ENCODE assay signal across 9 mouse cellular contexts in the genomic region with DNA sequence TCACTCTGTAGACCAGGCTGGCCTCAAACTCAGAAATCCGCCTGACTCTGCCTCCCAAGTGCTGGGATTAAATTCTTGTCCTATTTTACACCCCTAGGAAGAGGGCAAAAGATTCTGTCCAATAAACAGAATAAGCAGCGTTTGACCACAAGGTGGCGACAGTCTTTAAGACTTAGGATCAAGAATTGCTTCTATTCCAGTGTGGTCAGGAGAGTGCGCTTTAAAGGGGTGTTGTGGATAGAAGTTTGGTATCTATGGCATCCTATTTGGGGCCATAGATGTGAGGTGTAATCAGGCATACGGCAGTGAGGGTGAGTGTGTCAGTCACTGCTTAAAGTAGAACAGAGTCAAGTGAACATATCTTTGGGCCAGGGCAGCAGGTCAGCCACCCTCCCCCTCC. TPM values are rescaled to one million over a fixed set of nuclear protein-coding genes. Genes with fewer than 3 reads are reported as not detected.
DNase-seq lines count a peak whose midpoint lies in the region; ATAC-seq lines count a peak whose summit lies in the region.
"Had no signal": no experiment of that assay in that cellular context is flagged by ENCODE, and none has a peak within 500 bp of the region (broad histone marks: within the 10 kb centered on the region; RNA-seq: fewer than 3 reads in every experiment).

No protein-coding gene starts in this region.

- no peak overlapping the region for H3K27ac ChIP-seq in limb, embryonic 11.5 days (replicated peaks; ENCODE audit: low read depth, low read length)
- H3K27ac ChIP-seq: heart, embryonic 13.5 days had no signal

- no peaks in the 10 kb centered on the region for H3K4me1 ChIP-seq in limb, embryonic 11.5 days (ENCODE audit: control insufficient read depth, insufficient read depth, low read length)

- ATAC-seq in limb, embryonic 11.5 days (ENCODE audit: insufficient number of reproducible peaks, low FRiP score, low TSS enrichment, low read depth), result no peak

- no peak overlapping the region for H3K4me2 ChIP-seq in limb, embryonic 11.5 days (ENCODE audit: low read depth, severe bottlenecking)
- H3K4me2 ChIP-seq: heart, embryonic 13.5 days had no signal

- 33% methylated on average over 5 of the region's 5 CpGs for WGBS in limb, embryonic 11.5 days

- no peak overlapping the region for H3K4me3 ChIP-seq in limb, embryonic 11.5 days (ENCODE audit: low read depth, low read length)
- H3K4me3 ChIP-seq: heart, embryonic 13.5 days had no signal

- no peak overlapping the region for H3K9ac ChIP-seq in limb, embryonic 11.5 days (ENCODE audit: low read length)
- H3K9ac ChIP-seq: heart, embryonic 13.5 days had no signal

- H3K27me3 ChIP-seq in limb, embryonic 11.5 days (ENCODE audit: control insufficient read depth, insufficient read depth, low read length), result no peaks in the 10 kb centered on the region
- H3K27me3 ChIP-seq: heart, embryonic 13.5 days had no signal

- no peaks in the 10 kb centered on the region for H3K9me3 ChIP-seq in limb, embryonic 11.5 days (ENCODE audit: control insufficient read depth, low read length)
- H3K9me3 ChIP-seq: heart, embryonic 13.5 days had no signal

- H3K36me3 ChIP-seq in limb, embryonic 11.5 days (ENCODE audit: control insufficient read depth, insufficient read depth, low read length), result no peaks in the 10 kb centered on the region
- H3K36me3 ChIP-seq: heart, embryonic 13.5 days had no signal

- peak; percentile 84 for DNase-seq in CD4-positive, CD25-positive, alpha-beta regulatory T cell, adult 2 months (ENCODE audit: low read depth, low spot score)
- peak; percentile 29 for DNase-seq in WW6 (ENCODE audit: low read depth, low spot score)
- DNase-seq in cerebellum, postnatal 25 days, result peak; percentile 50 to 77
- DNase-seq in gastrocnemius, postnatal 10 days, result peak; percentile 78
- DNase-seq in kidney, adult 8-10 months, result peak; percentile 62 to 83
- DNase-seq in limb, embryonic 11.5 days (ENCODE audit: low spot score), result peak; percentile 82
- peak; percentile 67 for DNase-seq in ovary, postnatal 14 days (ENCODE audit: low spot score)
- DNase-seq in thymus, postnatal 14 days, result peak; percentile 70

RNA-seq across cellular contexts. Expression of a gene that starts 9.5 kb away (rescaled TPM):
- not detected for total RNA-seq in gastrocnemius, postnatal 10 days (2021)
- not detected in 2 replicates for polyA plus RNA-seq in limb, embryonic 11.5 days (2014; fragmentation: Nextera tagmentation; extraction: Ambion mirVana)
- polyA plus RNA-seq: heart, embryonic 13.5 days had no signal

RNA-seq across cellular contexts. Expression of a gene that starts 33.6 kb away (rescaled TPM):
- total RNA-seq in gastrocnemius, postnatal 10 days (2021), result 10 to 100 TPM; 23.4 to 24.5 TPM
- polyA plus RNA-seq in limb, embryonic 11.5 days (2014; fragmentation: Nextera tagmentation; extraction: Ambion mirVana), result 9.4 and 12.8 TPM in 2 replicates

Comparison
In these comparisons a context has a peak if more than half of its experiments do, and no peak if none do; other contexts are left out.
1. DNase-seq: peak in every context shown above with its lines; median percentile 84 in CD4-positive, CD25-positive, alpha-beta regulatory T cell, adult 2 months; 82 in limb, embryonic 11.5 days; 78 in gastrocnemius, postnatal 10 days; 72 in kidney, adult 8-10 months; 70 in thymus, postnatal 14 days; 67 in ovary, postnatal 14 days; 64 in cerebellum, postnatal 25 days; 29 in WW6.